Mouse (Mus musculus) olfactory bulb, adult 2 months (tissue): ENCODE data around the gene Gpr182.

Experiments
- CTCF ChIP-seq: fragments of 200-500 bp; IDR thresholded peaks from 2 replicates; pipeline ENCODE4 v1.5.1; 2012; ENCODE audit warnings: low read depth, mild to moderate bottlenecking, low read length, moderate library complexity; ENCODE audit not compliant: insufficient read depth
- POLR2A ChIP-seq: fragments of 200-500 bp; IDR thresholded peaks from 2 replicates; pipeline ENCODE4 v1.6.1; 2012; ENCODE audit warnings: mild to moderate bottlenecking, low read depth, low read length, moderate library complexity; ENCODE audit not compliant: insufficient read depth

- TF ChIP-seq CTCF = no peak
- TF ChIP-seq POLR2A = no peak
Observed at GRCm38 (mm10) chr10:127736916-127737315, 14.6 kb downstream of the Gpr182 start.
